Mouse (Mus musculus) heart, adult 2 months (tissue): Measurements from ENCODE around the gene Elf3.

Experiments used
- CTCF ChIP-seq: fragments of 200-600 bp; IDR thresholded peaks from 2 replicates; pipeline ENCODE4 v1.8.1; 2022; ENCODE audit warnings: antibody characterized with exemption, mild to moderate bottlenecking, moderate library complexity
- EP300 ChIP-seq: fragments of 200-500 bp; IDR thresholded peaks from 2 replicates; pipeline ENCODE4 v1.6.1; 2011; ENCODE audit warnings: low read depth, low read length, control low read depth; ENCODE audit not compliant: insufficient read depth
- POLR2A ChIP-seq: fragments of 200-500 bp; IDR thresholded peaks from 2 replicates; pipeline ENCODE4 v1.6.1; 2011; ENCODE audit warnings: mild to moderate bottlenecking, low read depth, low read length, control low read depth; ENCODE audit not compliant: insufficient read depth

GRCm38 (mm10) chr1:135267663-135268446, 9.5 kb upstream of the Elf3 start:
- no peak for TF ChIP-seq CTCF
- no peak for TF ChIP-seq EP300
- no peak for TF ChIP-seq POLR2A
